In genomic region chr2:7089069-7089834, GRCm38 (mm10) we compare ENCODE assay signal across 8 mouse cellular contexts.
DNase-seq lines count a peak whose midpoint lies in the region; ATAC-seq lines count a peak whose summit lies in the region.

No protein-coding gene starts in this region.

- no peaks in the 10 kb centered on the region for H3K36me3 ChIP-seq in hindbrain, embryonic 15.5 days

- no peak overlapping the region for H3K9ac ChIP-seq in hindbrain, embryonic 15.5 days

- H3K27ac ChIP-seq in hindbrain, embryonic 15.5 days (replicated peaks): peak overlapping the region; percentile 44

- peak; percentile 12 to 33 for DNase-seq in kidney, postnatal 4 days
- no peak for DNase-seq in kidney, adult 18-20 months
- peak; percentile 93 for DNase-seq in brain, embryonic 18.5 days (ENCODE audit: low read depth, low spot score)
- peak; percentile 38 for DNase-seq in forelimb bud, embryonic 11.5 days (ENCODE audit: low read depth, low spot score)
- peak; percentile 76 to 81 for DNase-seq in lung, postnatal 4 days
- no peak for DNase-seq in spleen, postnatal 36 days (ENCODE audit: low spot score in 2 of 2)
- DNase-seq in c-Kit-positive CD71-positive TER-119-positive erythroid progenitor cells, embryonic 14.5 days (ENCODE audit: low spot score): no peak

- H3K4me2 ChIP-seq in hindbrain, embryonic 15.5 days: no peak overlapping the region

- H3K9me3 ChIP-seq in hindbrain, embryonic 15.5 days: no peaks in the 10 kb centered on the region

- no peaks in the 10 kb centered on the region for H3K27me3 ChIP-seq in hindbrain, embryonic 15.5 days

- ATAC-seq in hindbrain, embryonic 15.5 days (ENCODE audit: low FRiP score, low read depth): peak; percentile 92

- 9% methylated on average over 7 of the region's 7 CpGs for WGBS in hindbrain, embryonic 15.5 days

- peaks cover 22% of the 10 kb centered on the region for H3K4me1 ChIP-seq in hindbrain, embryonic 15.5 days (replicated peaks)

- H3K4me3 ChIP-seq in hindbrain, embryonic 15.5 days: no peak overlapping the region

Comparison
In these comparisons a context has a peak if more than half of its experiments do, and no peak if none do; other contexts are left out.
1. DNase-seq: peak in kidney, postnatal 4 days (2 of 2), brain, embryonic 18.5 days (single experiment), forelimb bud, embryonic 11.5 days (single experiment) and lung, postnatal 4 days (2 of 2); none in kidney, adult 18-20 months (single experiment), spleen, postnatal 36 days (0 of 2) and c-Kit-positive CD71-positive TER-119-positive erythroid progenitor cells, embryonic 14.5 days (single experiment).